Mouse (Mus musculus) left cerebral cortex, postnatal 4 days (tissue): ENCODE data around the gene Nelfe. TPM values are rescaled to one million over a fixed set of nuclear protein-coding genes. Genes with fewer than 3 reads are reported as not detected.

Source experiments
- DNase-seq: peaks from one replicate; pipeline ENCODE4 v3.0.0-alpha.2; 2022
- intact Hi-C: fragments of 180-260 bp; cut with DNase I; formaldehyde crosslinking; loops from one replicate; pipeline ENCODE4 v1.15.1; 2025
- total RNA-seq, 2 experiments: library from RNA; stranded (reverse); gene quantifications; 2 replicates each; pipeline ENCODE4 v1.2.3; 2021

Gene Nelfe
- total RNA-seq, 2 experiments from 2014 or later: 31.7 to 32.8 TPM

DNA sequence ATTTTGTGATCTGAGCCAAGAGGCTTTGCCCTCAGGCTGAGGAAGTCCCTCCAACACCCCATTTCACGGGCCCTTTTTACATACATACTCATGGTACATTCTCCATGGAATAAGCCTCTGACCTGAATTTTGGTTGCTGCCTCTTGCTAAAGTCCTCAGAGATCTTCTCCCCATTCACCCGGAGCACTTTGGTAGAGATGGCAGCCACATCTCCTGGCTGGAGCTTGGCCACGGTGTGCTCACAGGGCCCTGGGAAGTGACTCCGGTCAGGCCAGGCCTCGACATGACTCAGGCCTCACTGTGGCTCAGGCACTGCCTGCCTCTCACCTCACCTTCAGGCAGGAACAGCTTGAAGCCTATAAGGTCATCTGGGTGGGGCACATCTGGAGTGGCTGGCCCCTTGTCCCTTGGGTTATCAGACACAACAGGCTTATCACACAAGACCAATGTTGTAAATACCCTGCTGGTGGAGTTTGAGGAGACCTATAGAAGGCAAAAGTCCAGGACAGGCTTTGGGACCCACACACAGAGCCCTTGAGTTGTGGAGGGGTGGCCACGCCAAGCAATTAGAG lies 9.4 kb upstream of the Nelfe start:
- intact Hi-C loops: no loop called here
- DNase-seq: no peak

DNA sequence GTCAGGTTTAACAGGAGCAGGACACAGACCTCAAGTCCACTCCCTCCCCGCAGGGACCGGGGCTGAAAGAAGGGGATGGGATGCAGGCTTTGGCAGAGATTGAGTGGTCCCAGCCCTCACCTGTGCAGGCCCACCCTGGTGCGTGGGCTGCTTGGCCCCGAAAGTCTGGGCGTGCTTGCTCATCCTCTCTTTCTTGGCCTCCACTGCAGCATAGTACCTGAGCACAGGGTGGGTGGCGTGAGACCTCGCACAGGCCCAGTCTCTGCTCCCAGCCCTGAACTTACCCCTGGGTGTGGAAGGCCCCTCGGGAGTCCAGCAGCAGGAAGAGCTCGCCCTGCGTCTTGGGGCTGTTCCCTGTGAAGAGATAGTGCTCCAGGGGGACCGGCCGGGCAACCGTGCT lies 5.3 kb upstream of the Nelfe start:
- DNase-seq: no peak
- intact Hi-C loops: no loop called here

- no peak for DNase-seq
- intact Hi-C loops: no loop called here
Observed at GRCm38 (mm10) chr17:34847192-34847591, 3.0 kb upstream of the Nelfe start.

GRCm38 (mm10) chr17:34847615-34848014 lies 2.6 kb upstream of the Nelfe start:
- DNase-seq: no peak
- intact Hi-C loops: no loop called here

GRCm38 (mm10) chr17:34850517-34851125 lies 430 bp downstream of the Nelfe start:
- intact Hi-C loops: loop anchor here (5.0 kb wide), 1 partner anchor 42 kb away; no protein-coding TSS in a partner anchor
- DNase-seq: no peak

- intact Hi-C loops: loop anchor here (5.0 kb wide), 1 partner anchor 39 kb away; no protein-coding TSS in a partner anchor
- DNase-seq: no peak
Observed at GRCm38 (mm10) chr17:34853511-34853910, 3.3 kb downstream of the Nelfe start.

GRCm38 (mm10) chr17:34854761-34855160 lies 4.6 kb downstream of the Nelfe start:
- intact Hi-C loops: loop anchor here (5.0 kb wide), 1 partner anchor 38 kb away; no protein-coding TSS in a partner anchor
- no peak for DNase-seq

DNA sequence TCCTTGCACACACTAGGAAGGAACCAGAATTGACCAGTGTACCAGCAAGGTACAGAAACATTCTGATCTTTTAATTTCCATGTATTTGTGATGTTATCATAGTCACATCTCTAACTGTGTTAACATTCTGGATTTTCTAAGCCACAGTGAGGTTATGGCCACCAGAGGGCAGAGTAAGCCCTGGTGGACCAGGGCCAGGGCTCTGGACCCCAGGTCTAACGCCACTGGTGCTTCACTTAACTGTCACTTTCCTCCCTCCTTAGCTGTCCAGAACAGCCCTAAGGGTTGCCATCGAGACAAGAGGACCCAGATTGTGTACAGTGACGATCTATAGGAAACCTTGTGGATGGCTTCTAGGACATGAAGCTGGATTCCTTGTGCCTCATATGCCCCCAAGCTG lies 5.6 kb downstream of the Nelfe start:
- intact Hi-C loops: no loop called here
- peak; percentile 59 for DNase-seq

GRCm38 (mm10) chr17:34858670-34859069 lies 8.5 kb downstream of the Nelfe start:
- DNase-seq: no peak
- intact Hi-C loops: no loop called here

DNA sequence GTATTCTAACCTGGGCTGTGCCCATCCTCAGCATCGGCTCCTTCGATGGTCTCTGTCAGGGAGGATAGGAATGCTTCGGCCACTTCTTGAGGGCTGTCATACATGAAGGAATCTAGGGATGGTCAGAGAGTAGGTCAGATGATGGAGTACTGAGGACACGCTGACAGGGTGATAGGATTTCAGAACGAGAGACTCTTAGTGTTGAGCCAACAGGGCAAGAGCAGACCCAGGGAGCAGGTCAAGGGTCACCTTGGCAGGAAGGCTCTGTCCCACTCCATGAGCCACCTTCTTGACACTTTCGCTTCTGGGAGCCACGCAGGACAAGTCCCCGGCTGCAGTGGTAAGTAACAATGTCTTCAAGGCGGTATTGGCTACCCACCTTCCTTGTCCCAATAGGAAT lies 10.3 kb downstream of the Nelfe start:
- intact Hi-C loops: no loop called here
- DNase-seq: no peak

GRCm38 (mm10) chr17:34861704-34862415 lies 11.7 kb downstream of the Nelfe start:
- no peak for DNase-seq
- intact Hi-C loops: no loop called here

DNA sequence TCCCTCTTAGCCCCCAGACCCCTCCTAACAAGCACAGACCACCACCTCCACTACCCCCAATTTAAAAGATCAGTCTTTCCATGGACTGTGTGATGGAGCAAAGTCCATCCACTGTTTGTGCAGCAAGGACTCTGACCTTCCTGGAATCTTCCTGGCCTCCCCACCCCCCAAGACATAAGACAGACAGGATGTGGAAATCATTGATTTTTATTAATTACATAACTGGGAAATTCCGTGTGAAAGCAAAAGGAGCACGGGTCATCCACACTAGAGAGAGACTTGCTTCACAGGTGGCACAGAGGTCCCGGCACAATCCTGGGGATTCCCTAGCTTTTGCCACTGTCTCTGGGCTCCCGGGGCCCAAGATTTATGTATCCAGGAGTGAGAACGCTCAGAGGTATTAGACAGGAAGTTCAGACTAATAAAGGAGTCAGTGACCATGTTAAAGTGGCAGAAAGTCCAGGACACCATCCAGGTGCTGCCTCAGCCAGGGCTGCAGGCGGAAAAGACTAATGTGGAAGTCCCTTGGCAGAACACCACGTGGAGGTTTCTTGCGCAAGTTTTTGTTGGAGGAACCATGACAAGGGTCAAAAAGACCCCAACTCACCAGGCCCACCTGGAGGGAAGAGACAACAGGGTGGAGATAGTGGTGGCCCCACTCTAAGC lies 12.4 kb downstream of the Nelfe start, which contains the start of gene Cfb:
Cfb (minus strand) TSS at position 103 of the 666 bp plus-strand sequence.
- intact Hi-C loops: no loop called here
- no peak for DNase-seq

- intact Hi-C loops: no loop called here
- no peak for DNase-seq
Observed at GRCm38 (mm10) chr17:34865981-34866380, 15.8 kb downstream of the Nelfe start.

DNA sequence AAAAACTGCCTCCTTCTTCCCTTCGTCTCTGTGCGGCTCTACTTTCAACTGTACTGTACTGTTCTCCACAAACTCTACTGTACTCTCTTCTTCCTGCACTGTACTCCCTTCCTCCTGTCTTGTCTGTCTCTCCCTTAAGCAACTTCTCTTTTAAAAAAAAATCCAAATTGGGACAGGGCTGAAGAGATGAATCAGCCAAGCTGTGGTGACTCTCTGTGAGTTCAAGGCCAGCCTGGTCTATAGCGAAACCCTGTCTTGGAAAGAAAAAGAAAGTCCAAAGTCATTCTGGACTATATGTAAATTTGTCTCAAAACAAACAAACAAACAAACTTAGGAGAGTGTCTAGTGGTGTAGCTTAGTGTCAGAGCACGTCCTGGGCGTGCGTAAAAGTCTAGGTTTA lies 24.1 kb downstream of the Nelfe start:
- DNase-seq: no peak
- intact Hi-C loops: no loop called here

DNA sequence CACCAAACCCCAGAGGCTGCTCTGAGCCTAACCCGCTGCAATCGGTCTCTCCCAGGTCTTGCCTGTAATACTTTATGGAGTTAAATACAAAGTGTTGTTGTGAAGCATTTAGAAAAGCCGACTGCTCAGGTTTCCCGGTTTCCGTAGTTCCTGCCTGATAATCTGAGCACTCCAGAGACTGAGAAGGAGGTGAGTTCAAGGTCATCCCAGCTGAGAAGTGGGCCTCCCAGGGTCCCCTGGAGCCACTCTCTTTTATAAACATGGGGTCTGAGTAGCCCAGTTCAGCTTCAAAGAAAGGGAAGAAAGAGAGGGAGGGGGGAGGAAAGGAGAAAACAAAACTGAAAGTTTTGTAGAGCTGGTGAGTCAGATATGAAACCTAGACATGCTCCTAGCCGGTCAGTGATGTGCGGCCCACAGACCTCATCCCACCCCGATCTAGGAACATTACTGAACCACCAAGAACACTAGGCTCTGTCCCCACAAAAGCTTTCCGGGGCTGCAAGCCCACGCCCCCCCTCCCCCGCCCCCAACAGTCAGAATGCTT lies 29.2 kb downstream of the Nelfe start, which contains the start of gene Zbtb12:
Zbtb12 (plus strand) TSS at position 148 of the 544 bp plus-strand sequence.
- DNase-seq: no peak
- intact Hi-C loops: no loop called here

DNA sequence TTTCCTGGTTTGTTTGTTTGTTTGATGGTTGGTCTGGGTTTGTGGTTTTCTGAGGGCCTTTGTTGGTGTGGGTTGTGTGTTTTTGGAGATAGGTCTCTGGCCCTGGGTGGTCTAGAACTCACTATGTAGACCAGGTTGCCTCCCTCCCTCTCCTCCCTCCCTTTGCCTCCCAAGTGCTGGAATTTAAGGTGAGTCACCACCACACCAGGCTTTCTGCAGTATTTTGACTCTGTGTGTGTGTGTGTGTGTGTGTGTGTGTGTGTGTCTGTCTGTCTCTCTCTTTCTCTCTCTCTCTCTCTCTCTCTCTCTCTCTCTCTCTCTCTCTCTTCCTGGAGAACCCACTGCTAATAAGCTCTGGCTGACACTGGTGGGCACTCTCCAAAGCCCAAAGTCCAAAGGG lies 31.0 kb downstream of the Nelfe start:
- DNase-seq: no peak
- intact Hi-C loops: no loop called here

DNA sequence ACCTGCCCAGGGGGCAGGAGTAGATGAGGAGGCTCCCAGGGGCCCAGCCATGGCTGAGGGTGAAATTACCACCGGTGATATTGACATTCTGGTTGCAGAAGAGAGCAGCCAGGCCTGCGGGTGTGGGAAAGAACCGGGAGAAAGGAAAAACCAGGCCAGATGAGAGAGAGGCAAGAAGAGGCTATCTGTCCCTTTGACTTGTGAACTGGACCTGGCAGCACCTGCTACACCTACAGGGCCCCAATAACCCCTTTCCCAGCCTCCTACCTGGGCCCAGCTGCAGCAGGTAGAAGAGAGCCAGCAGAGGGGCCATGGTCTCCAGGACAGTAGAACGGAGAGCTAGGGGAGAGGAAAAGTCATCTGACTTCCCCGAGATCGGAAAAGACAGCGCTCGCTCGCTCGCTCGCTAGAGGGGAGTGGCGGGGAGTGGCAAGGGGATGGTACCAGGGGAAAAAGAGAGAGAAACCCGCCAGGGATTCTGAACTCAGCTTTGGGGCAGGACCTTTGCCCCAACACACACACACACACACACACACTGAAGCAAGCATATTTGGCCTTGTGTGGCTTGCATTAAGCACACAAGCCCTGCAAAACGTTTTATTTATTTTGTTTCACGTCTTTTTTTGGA lies 31.6 kb downstream of the Nelfe start, which contains the start of gene Gm20547:
Gm20547 (minus strand) TSS at position 360 of the 628 bp plus-strand sequence.
- no peak for DNase-seq
- intact Hi-C loops: no loop called here

DNA sequence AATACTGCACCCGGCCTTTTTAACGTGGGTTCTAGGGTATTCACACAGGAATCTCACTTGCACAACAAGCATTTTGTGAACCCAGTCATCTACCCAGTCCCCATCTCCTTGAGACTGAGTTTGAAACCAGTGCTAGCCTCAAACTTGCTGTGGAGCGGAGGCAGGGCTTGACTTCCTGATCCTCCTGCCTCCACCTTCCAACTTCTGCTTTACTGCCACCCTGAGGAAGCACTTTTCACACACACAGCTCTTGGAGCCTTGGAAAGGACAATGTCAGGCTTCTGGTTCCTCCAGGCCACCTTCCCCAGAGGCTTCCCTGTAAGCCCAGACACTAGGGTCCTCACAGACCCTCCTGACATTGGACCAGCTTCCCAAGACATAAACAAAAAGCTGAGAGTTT lies 33.1 kb downstream of the Nelfe start:
- intact Hi-C loops: no loop called here
- no peak for DNase-seq

- DNase-seq: no peak
- intact Hi-C loops: no loop called here
Observed at GRCm38 (mm10) chr17:34884704-34885103, 34.5 kb downstream of the Nelfe start.

DNA sequence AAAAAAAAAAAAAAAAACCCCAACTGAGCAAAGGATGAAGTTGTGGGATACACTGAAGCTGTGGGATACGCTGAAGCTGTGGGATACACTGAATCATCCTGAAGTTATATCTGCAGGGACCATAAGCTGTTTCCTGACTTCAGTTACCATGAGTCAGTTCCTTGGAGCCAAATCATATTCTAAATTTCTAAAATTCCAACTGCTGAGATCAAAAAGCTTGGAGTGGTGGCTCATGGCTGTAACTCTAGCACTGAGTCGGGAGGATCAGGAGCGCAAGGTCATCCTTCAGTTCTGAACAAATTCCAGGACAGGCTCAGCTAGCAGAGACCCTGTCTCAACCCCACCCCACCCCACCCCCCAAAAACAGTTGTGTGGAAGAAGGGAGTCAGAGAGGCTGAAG lies 35.4 kb downstream of the Nelfe start:
- intact Hi-C loops: no loop called here
- DNase-seq: no peak

GRCm38 (mm10) chr17:34887942-34888341 lies 37.8 kb downstream of the Nelfe start:
- intact Hi-C loops: no loop called here
- DNase-seq: no peak
